Mouse (Mus musculus): ENCODE results near the gene D7Ertd443e. TPM values are rescaled to one million over a fixed set of nuclear protein-coding genes. Genes with fewer than 3 reads are reported as not detected.

D7Ertd443e gene
- total RNA-seq, 2 experiments from 2014 or later: not detected

- no peak for DNase-seq
- intact Hi-C loops (cut with DNase I): no loop called here
Measured at GRCm38 (mm10) chr7:134230708-134231107, 154.8 kb downstream of the D7Ertd443e start.

- intact Hi-C loops (cut with DNase I): no loop called here
- DNase-seq: no peak
Measured at GRCm38 (mm10) chr7:134229899-134230298, 155.6 kb downstream of the D7Ertd443e start.

GRCm38 (mm10) chr7:134227773-134228455 is 157.5 kb downstream of the D7Ertd443e start:
- no peak for DNase-seq
- intact Hi-C loops (cut with DNase I): no loop called here

GRCm38 (mm10) chr7:134227101-134227500 is 158.4 kb downstream of the D7Ertd443e start:
- no peak for DNase-seq
- intact Hi-C loops (cut with DNase I): no loop called here

DNA sequence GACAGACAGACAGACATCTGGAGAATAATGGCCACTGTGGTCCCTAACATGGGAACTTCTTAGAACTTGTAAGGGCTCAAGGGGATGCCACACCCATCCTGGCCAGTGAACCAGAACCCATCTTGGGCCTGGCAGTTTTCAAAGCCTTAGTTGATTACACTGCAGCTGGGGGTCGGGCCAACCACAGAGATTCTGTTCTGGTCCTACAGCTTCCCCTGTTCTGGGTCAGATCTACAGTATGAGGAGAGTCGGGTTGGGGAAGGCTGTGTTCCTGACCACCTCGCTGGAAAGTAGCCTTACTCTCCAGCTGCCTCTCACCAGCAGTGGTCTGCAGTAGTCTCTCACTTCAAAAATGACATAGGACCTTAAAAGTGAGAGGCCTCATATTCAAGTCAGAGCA is 159.2 kb downstream of the D7Ertd443e start:
- intact Hi-C loops (cut with DNase I): no loop called here

GRCm38 (mm10) chr7:134224741-134225612 is 160.5 kb downstream of the D7Ertd443e start:
- intact Hi-C loops (cut with DNase I): loop anchor here (1.0 to 5.0 kb wide), 2 partner anchors 268 to 369 kb away; no protein-coding TSS in a partner anchor
- peak; percentile 42 to 54 for DNase-seq

More for the DNA sequence above, 159.2 kb downstream of the D7Ertd443e start:
- no peak for DNase-seq

- DNase-seq: no peak
- intact Hi-C loops (cut with DNase I): loop anchor here (1.0 to 5.0 kb wide), 2 partner anchors 267 to 368 kb away; no protein-coding TSS in a partner anchor
Measured at GRCm38 (mm10) chr7:134224421-134224740, 161.1 kb downstream of the D7Ertd443e start.

GRCm38 (mm10) chr7:134223444-134224161 is 161.9 kb downstream of the D7Ertd443e start:
- peak; percentile 66 to 75 for DNase-seq
- intact Hi-C loops (cut with DNase I): loop anchor here (1.0 to 5.0 kb wide), 2 partner anchors 266 to 367 kb away; no protein-coding TSS in a partner anchor

Other genes with a start within 250 kb of the D7Ertd443e start
- gene Adam12, start 153.5 kb downstream of the D7Ertd443e start, total RNA-seq (2021): 1 to 10 TPM in 1 of 2 experiments, under 1 TPM in 1; 0.82 to 1.8 TPM

All from gastrocnemius, postnatal 36 days (tissue).